Mouse (Mus musculus) layer of hippocampus, postnatal 14 days (tissue): Measurements from ENCODE around the gene Ncln. TPM values are rescaled to one million over a fixed set of nuclear protein-coding genes. Genes with fewer than 3 reads are reported as not detected.

Experiments used
- microRNA-seq, 2 experiments: library from miRNA; unstranded; fragments of <30 nt; microRNA quantifications; one replicate each; pipeline ENCODE4 v1.2.0; 2021
- total RNA-seq, 2 experiments: library from RNA; stranded (reverse); gene quantifications; 2 replicates each; pipeline ENCODE4 v1.2.3; 2021

Ncln gene
- total RNA-seq, 2 experiments from 2014 or later, result 79.7 to 95.2 TPM

Small RNA genes lying within 50 kb of the gene (microRNA-seq; reads per million reads assigned to microRNA genes)
- gene Gm25595, result 0 reads per million in 2 experiments

Other genes with a start within 250 kb of the Ncln start
- gene Matk, start 243.5 kb downstream of the Ncln start, total RNA-seq, result 100 to 1,000 TPM; 246 to 268 TPM
- gene Mrpl54, start 229.5 kb downstream of the Ncln start, total RNA-seq, result 10 to 100 TPM; 36.5 to 50.4 TPM
- gene Apba3, start 229.4 kb downstream of the Ncln start, total RNA-seq, result 10 to 100 TPM; 39.9 to 41.8 TPM
- gene Tjp3, start 204.8 kb downstream of the Ncln start, total RNA-seq, result 1 to 10 TPM; 1.6 to 2.5 TPM
- gene Pip5k1c, start 203.4 kb downstream of the Ncln start, total RNA-seq, result 100 to 1,000 TPM; 330 to 352 TPM
- gene Cactin, start 175.3 kb downstream of the Ncln start, total RNA-seq, result 10 to 100 TPM; 22.4 to 25.8 TPM
- gene Tbxa2r, start 167.7 kb downstream of the Ncln start, total RNA-seq, result 1 to 10 TPM; 1.8 to 2.2 TPM
- 1 to 10 TPM; 1.4 to 1.5 TPM for gene Gipc3, start 153.1 kb downstream of the Ncln start, total RNA-seq
- gene Hmg20b, start 145.9 kb downstream of the Ncln start, total RNA-seq, result 10 to 100 TPM; 24.0 to 40.0 TPM
- gene Mfsd12, start 138.9 kb downstream of the Ncln start, total RNA-seq, result 10 to 100 TPM; 40.8 to 45.8 TPM
- 1 to 10 TPM in 1 of 2 experiments, under 1 TPM in 1; 0.92 to 1.0 TPM for gene 4930404N11Rik, start 130.6 kb downstream of the Ncln start, total RNA-seq
- 10 to 100 TPM; 68.6 to 73.2 TPM for gene Fzr1, start 117.9 kb downstream of the Ncln start, total RNA-seq
- gene Dohh, start 112.0 kb downstream of the Ncln start, total RNA-seq, result 10 to 100 TPM; 73.7 to 74.3 TPM
- gene Gm48551, start 111.9 kb downstream of the Ncln start, total RNA-seq, result 1 to 10 TPM; 3.1 to 4.5 TPM
- gene Gm48552, start 107.4 kb downstream of the Ncln start, total RNA-seq, result 1 to 10 TPM; 2.8 to 5.4 TPM
- gene Smim24, start 103.3 kb downstream of the Ncln start, total RNA-seq, result 1 to 10 TPM; 1.1 to 1.5 TPM
- 10 to 100 TPM; 66.7 to 70.9 TPM for gene Nfic, start 40.8 kb downstream of the Ncln start, total RNA-seq
- gene Celf5, start 13.7 kb downstream of the Ncln start, total RNA-seq, result 100 to 1,000 TPM; 266 to 272 TPM
- under 1 TPM; 0.39 to 0.57 TPM for gene S1pr4, start 3.7 kb upstream of the Ncln start, total RNA-seq
- 1 to 10 TPM; 2.4 to 4.2 TPM for gene Gna15, start 27.8 kb upstream of the Ncln start, total RNA-seq
- 100 to 1,000 TPM; 120 to 121 TPM for gene Gna11, start 48.8 kb upstream of the Ncln start, total RNA-seq
- 100 to 1,000 TPM; 639 to 673 TPM for gene Aes, start 63.1 kb upstream of the Ncln start, total RNA-seq
- 10 to 100 TPM; 23.3 to 25.9 TPM for gene Tle2, start 78.2 kb upstream of the Ncln start, total RNA-seq
- gene Tle6, start 104.7 kb upstream of the Ncln start, total RNA-seq, result 1 to 10 TPM; 2.0 to 3.5 TPM
- gene BC025920, start 109.9 kb upstream of the Ncln start, total RNA-seq, result 1 to 10 TPM; 2.6 to 2.8 TPM
- 10 to 100 TPM; 27.8 to 30.3 TPM for gene Sirt6, start 131.4 kb upstream of the Ncln start, total RNA-seq
- 10 to 100 TPM; 32.5 to 36.3 TPM for gene Ankrd24, start 132.1 kb upstream of the Ncln start, total RNA-seq
- gene Gm10778, start 152.7 kb upstream of the Ncln start, total RNA-seq, result 1 to 10 TPM; 3.5 to 3.9 TPM
- 10 to 100 TPM in 1 of 2 experiments, 1 to 10 TPM in 1; 8.0 to 11.5 TPM for gene Zfp433, start 208.4 kb upstream of the Ncln start, total RNA-seq